Mouse (Mus musculus): ENCODE measurements around the gene Lgals1. TPM values are rescaled to one million over a fixed set of nuclear protein-coding genes. Genes with fewer than 3 reads are reported as not detected.

Lgals1 gene
- polyA plus RNA-seq, 1 experiment, result 2,213 TPM

Other genes with a start within 250 kb of the Lgals1 start
- not detected in 2 replicates for gene Elfn2, start 208.0 kb upstream of the Lgals1 start, polyA plus RNA-seq (2012; ENCODE audit: insufficient read depth, insufficient read length, missing spikeins)
- 12.0 and 20.7 TPM in 2 replicates for gene Mfng, start 153.2 kb upstream of the Lgals1 start, polyA plus RNA-seq (2012; ENCODE audit: insufficient read depth, insufficient read length, missing spikeins)
- 3.9 and 4.8 TPM in 2 replicates for gene Card10, start 123.7 kb upstream of the Lgals1 start, polyA plus RNA-seq (2012; ENCODE audit: insufficient read depth, insufficient read length, missing spikeins)
- 18.4 and 21.7 TPM in 2 replicates for gene Cdc42ep1, start 84.1 kb upstream of the Lgals1 start, polyA plus RNA-seq (2012; ENCODE audit: insufficient read depth, insufficient read length, missing spikeins)
- not detected in 2 replicates for gene Lgals2, start 71.2 kb upstream of the Lgals1 start, polyA plus RNA-seq (2012; ENCODE audit: insufficient read depth, insufficient read length, missing spikeins)
- 23.7 and 29.1 TPM in 2 replicates for gene Gga1, start 49.5 kb upstream of the Lgals1 start, polyA plus RNA-seq (2012; ENCODE audit: insufficient read depth, insufficient read length, missing spikeins)
- gene Gm49510, start 27.1 kb upstream of the Lgals1 start, polyA plus RNA-seq (2012; ENCODE audit: insufficient read depth, insufficient read length, missing spikeins), result not detected in 2 replicates
- 2.2 and 3.3 TPM in 2 replicates for gene Sh3bp1, start 27.0 kb upstream of the Lgals1 start, polyA plus RNA-seq (2012; ENCODE audit: insufficient read depth, insufficient read length, missing spikeins)
- 0.67 and 1.3 TPM in 2 replicates for gene Pdxp, start 12.8 kb upstream of the Lgals1 start, polyA plus RNA-seq (2012; ENCODE audit: insufficient read depth, insufficient read length, missing spikeins)
- gene Nol12, start 8.2 kb downstream of the Lgals1 start, polyA plus RNA-seq (2012; ENCODE audit: insufficient read depth, insufficient read length, missing spikeins), result 22.6 and 34.2 TPM in 2 replicates
- gene Triobp, start 21.0 kb downstream of the Lgals1 start, polyA plus RNA-seq (2012; ENCODE audit: insufficient read depth, insufficient read length, missing spikeins), result 19.0 and 24.7 TPM in 2 replicates
- 128 and 153 TPM in 2 replicates for gene H1f0, start 101.7 kb downstream of the Lgals1 start, polyA plus RNA-seq (2012; ENCODE audit: insufficient read depth, insufficient read length, missing spikeins)
- gene Galr3, start 115.2 kb downstream of the Lgals1 start, polyA plus RNA-seq (2012; ENCODE audit: insufficient read depth, insufficient read length, missing spikeins), result not detected in 2 replicates
- 5.7 and 8.7 TPM in 2 replicates for gene Ankrd54, start 136.2 kb downstream of the Lgals1 start, polyA plus RNA-seq (2012; ENCODE audit: insufficient read depth, insufficient read length, missing spikeins)
- gene Eif3l, start 148.5 kb downstream of the Lgals1 start, polyA plus RNA-seq (2012; ENCODE audit: insufficient read depth, insufficient read length, missing spikeins), result 177 and 198 TPM in 2 replicates
- gene Micall1, start 182.2 kb downstream of the Lgals1 start, polyA plus RNA-seq (2012; ENCODE audit: insufficient read depth, insufficient read length, missing spikeins), result 20.2 and 21.8 TPM in 2 replicates
- 173 and 185 TPM in 2 replicates for gene Polr2f, start 214.3 kb downstream of the Lgals1 start, polyA plus RNA-seq (2012; ENCODE audit: insufficient read depth, insufficient read length, missing spikeins)
- 2.1 TPM in 1 of 2 replicates, not detected in the other for gene 1700088E04Rik, start 214.5 kb downstream of the Lgals1 start, polyA plus RNA-seq (2012; ENCODE audit: insufficient read depth, insufficient read length, missing spikeins)
- gene Sox10, start 238.5 kb downstream of the Lgals1 start, polyA plus RNA-seq (2012; ENCODE audit: insufficient read depth, insufficient read length, missing spikeins), result 0.48 and 1.5 TPM in 2 replicates